Mouse (Mus musculus) heart, embryonic 16.5 days (tissue): ENCODE results near the gene Mylk3. TPM values are rescaled to one million over a fixed set of nuclear protein-coding genes. Genes with fewer than 3 reads are reported as not detected.
A peak's percentile ranks its signal among the peaks of the same experiment; 100 is the strongest.

Experiments
- ATAC-seq: fragments of 200-750 bp; cut with Nextera tagmentation; replicated peaks from 2 replicates; pipeline ENCODE4 v1.8.0; 2017; ENCODE audit warnings: moderate number of reproducible peaks; ENCODE audit not compliant: insufficient read depth, low FRiP score; ENCODE audit errors: extremely low read depth
- H3K27ac ChIP-seq: fragments of 300-500 bp; sonication (generic); 2 replicates; pipeline ENCODE4 v1.5.1; 2014; ENCODE audit warnings: mild to moderate bottlenecking, low read length, control low read depth, moderate library complexity
- H3K27me3 ChIP-seq: fragments of 300-500 bp; sonication (generic); 2 replicates; pipeline ENCODE4 v1.6.1; 2014; ENCODE audit warnings: low read length, mixed read lengths; ENCODE audit not compliant: control insufficient read depth, insufficient read depth
- H3K36me3 ChIP-seq: fragments of 300-500 bp; sonication (generic); 2 replicates; pipeline ENCODE4 v1.6.1; 2014; ENCODE audit not compliant: control insufficient read depth, insufficient read depth
- H3K4me1 ChIP-seq: fragments of 300-500 bp; sonication (generic); 2 replicates; pipeline ENCODE4 v1.6.1; 2014; ENCODE audit warnings: low read length, mixed read lengths; ENCODE audit not compliant: control insufficient read depth, insufficient read depth
- H3K4me2 ChIP-seq: fragments of 300-500 bp; sonication (generic); 2 replicates; pipeline ENCODE4 v1.6.1; 2014; ENCODE audit warnings: low read depth, mild to moderate bottlenecking, control low read depth, low read length
- H3K4me3 ChIP-seq: fragments of 300-500 bp; sonication (generic); 2 replicates; pipeline ENCODE4 v1.5.1; 2014; ENCODE audit warnings: mild to moderate bottlenecking, control low read depth, low read length
- H3K9ac ChIP-seq: fragments of 300-500 bp; sonication (generic); 2 replicates; pipeline ENCODE4 v1.6.1; 2014; ENCODE audit warnings: low read length, control low read depth
- H3K9me3 ChIP-seq: fragments of 300-500 bp; sonication (generic); replicated peaks from 2 replicates; pipeline ENCODE4 v1.6.1; 2016; ENCODE audit warnings: low read length; ENCODE audit not compliant: control insufficient read depth
- WGBS: fragments of 180-500 bp; shearing (Covaris S2); extraction: QIAGEN DNeasy Blood & Tissue Kit; methylation state at CpG from one replicate; pipeline ENCODE4 v1.1.7; 2014; 5-methylcytosine and 5-hydroxymethylcytosine counted together
- polyA plus RNA-seq: library from polyadenylated mRNA; unstranded; fragments of >200 nt; fragmentation: Nextera tagmentation; extraction: Ambion mirVana; gene quantifications from 2 replicates; pipeline ENCODE4 v1.2.1, GENCODE M21; 2015

The Mylk3 gene
- polyA plus RNA-seq, 1 experiment from 2014 or later: 278 TPM

DNA sequence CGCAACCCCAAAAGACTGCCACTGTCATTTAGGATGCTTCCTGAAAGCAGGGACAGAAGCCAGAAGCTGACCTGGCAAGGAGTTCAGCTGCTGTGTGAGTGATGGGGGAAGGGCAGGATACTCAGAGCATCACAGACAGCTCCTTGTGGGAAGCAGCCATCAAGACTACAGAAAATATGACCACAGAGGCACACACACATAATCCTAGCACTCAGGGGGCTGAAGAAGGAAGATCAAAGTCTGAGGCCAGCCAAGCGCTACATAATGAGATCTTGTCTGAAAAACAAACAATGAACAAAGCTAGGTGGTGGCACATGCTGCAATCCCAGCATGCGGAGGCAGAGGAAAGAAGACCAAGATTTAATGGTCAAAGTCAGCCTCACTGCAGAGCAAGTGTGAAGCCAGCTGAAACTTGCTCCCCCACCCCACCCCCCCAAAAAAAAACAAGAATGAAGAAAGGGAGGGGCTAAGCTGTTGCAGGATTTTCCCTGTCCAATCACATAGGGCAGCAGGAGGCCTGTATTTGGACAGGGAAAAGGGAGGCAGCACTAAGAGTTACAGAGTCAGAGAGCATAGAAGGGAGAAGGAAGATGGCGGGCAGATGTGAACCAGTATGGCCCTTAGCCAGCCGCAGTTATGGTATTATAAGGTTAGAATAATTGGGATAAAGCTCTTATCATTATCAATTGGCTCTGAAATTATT, 46.1 kb downstream of the Mylk3 start:
- Histone ChIP-seq H3K4me2 (no peak overlapping the region), H3K27me3 (no peaks in the 10 kb centered on the region), H3K36me3 (peaks cover 18% of the 10 kb centered on the region), H3K27ac (no peak overlapping the region), H3K4me3 (no peak overlapping the region), H3K9ac (no peak overlapping the region), H3K4me1 (no peaks in the 10 kb centered on the region), H3K9me3 (no peaks in the 10 kb centered on the region)
- WGBS: 80% methylated on average over 5 of the region's 5 CpGs
- ATAC-seq: no peak

- H3K36me3 ChIP-seq: peaks cover 18% of the 10 kb centered on the region
- ATAC-seq: no peak
- H3K4me2 ChIP-seq: no peak overlapping the region
- no peak overlapping the region for H3K9ac ChIP-seq
- H3K9me3 ChIP-seq: no peaks in the 10 kb centered on the region
- no peaks in the 10 kb centered on the region for H3K27me3 ChIP-seq
- WGBS: 60% methylated on average over 4 of the region's 4 CpGs
- H3K27ac ChIP-seq: no peak overlapping the region
- no peaks in the 10 kb centered on the region for H3K4me1 ChIP-seq
- H3K4me3 ChIP-seq: no peak overlapping the region
Observed at GRCm38 (mm10) chr8:85337681-85338080, 48.5 kb downstream of the Mylk3 start.

DNA sequence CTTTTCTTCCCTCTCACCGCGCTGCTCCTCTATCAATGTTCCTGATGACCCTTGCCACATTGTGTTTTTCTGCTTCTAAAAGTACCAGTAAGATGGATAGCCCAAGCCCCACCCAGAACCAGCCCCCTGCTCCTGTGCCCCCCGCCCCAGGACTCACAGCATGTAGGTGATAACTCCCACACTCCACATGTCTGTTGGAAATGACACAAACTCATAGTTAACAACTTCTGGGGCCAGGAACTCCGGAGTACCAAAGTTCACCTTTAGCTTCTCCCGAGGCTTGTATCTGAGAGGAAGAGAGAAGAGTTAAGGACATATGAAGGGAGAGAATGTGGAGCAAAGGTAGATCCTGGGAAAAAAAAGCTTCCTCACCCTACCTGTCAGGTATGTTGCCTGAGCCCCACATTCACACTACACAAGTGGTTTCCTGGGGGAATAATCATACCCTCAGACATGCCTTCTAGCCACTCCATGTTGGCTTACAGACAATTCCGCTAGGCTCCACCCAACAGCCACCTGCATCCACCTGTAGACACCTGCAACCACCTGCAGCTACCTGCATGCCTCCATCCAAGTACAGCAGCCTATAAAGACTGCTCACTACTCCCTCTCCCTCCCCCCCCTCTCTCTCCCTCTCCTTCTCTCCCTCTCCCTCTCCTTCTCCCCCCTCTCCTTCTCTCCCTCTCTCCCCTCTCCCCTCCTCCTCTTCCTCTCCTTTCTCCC, 49.8 kb downstream of the Mylk3 start:
- Histone ChIP-seq H3K9ac (no peak overlapping the region), H3K9me3 (no peaks in the 10 kb centered on the region), H3K4me2 (no peak overlapping the region), H3K27me3 (no peaks in the 10 kb centered on the region), H3K4me1 (no peaks in the 10 kb centered on the region), H3K4me3 (no peak overlapping the region), H3K27ac (no peak overlapping the region), H3K36me3 (peaks cover 21% of the 10 kb centered on the region)
- ATAC-seq: no peak
- WGBS: 85% methylated on average over 6 of the region's 6 CpGs

GRCm38 (mm10) chr8:85335105-85335504, 51.0 kb downstream of the Mylk3 start:
- Histone ChIP-seq H3K27ac (no peak overlapping the region), H3K4me3 (no peak overlapping the region), H3K9me3 (no peaks in the 10 kb centered on the region), H3K36me3 (peaks cover 27% of the 10 kb centered on the region), H3K27me3 (no peaks in the 10 kb centered on the region), H3K4me2 (no peak overlapping the region), H3K9ac (no peak overlapping the region), H3K4me1 (no peaks in the 10 kb centered on the region)
- no peak for ATAC-seq

DNA sequence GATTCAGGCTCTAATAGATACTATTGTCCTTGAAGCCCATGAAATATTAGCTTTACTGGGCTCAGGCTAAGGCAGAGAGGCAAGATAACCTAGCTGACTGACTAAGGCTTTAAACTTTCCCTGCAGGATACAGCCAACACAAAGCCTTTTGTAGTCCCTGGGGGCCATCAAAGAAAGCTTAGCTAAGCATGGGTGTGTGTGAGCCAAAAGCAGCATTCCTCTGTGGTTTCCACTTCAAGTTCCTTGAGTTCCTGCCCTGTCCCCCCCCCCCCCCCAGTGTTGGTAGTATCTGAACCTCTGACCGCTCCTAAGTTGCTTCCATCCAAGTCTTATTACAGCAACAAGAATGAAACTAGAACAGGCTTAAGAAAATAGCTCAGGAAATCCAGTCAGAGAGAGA, 56.6 kb downstream of the Mylk3 start:
- H3K4me3 ChIP-seq: no peak overlapping the region
- no peak overlapping the region for H3K9ac ChIP-seq
- peaks cover 44% of the 10 kb centered on the region for H3K36me3 ChIP-seq
- WGBS: 63% methylated on average over 1 of the region's 1 CpGs
- H3K9me3 ChIP-seq: no peaks in the 10 kb centered on the region
- H3K27ac ChIP-seq: no peak overlapping the region
- no peaks in the 10 kb centered on the region for H3K4me1 ChIP-seq
- H3K4me2 ChIP-seq: no peak overlapping the region
- ATAC-seq: no peak
- H3K27me3 ChIP-seq: no peaks in the 10 kb centered on the region

DNA sequence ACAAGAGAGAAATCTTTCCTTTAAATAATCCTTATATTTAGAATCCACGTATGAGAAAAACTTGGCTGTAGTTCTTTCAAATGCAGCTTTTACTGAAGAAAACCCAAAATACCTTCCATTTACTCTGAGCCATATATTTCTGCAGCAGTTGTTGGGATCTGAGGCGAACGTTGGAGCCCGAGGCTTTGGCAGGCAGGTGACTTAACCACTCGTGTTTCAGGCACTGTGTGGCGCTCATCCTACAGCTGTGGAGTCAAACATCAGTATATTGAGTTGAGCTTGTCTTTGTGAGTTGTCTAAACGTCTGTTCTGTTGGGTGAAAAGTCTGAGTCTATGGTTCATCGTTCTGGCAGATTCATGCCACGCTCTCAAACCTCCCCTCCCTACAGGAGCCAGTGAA, 59.1 kb downstream of the Mylk3 start:
- Histone ChIP-seq H3K9me3 (no peaks in the 10 kb centered on the region), H3K36me3 (peaks cover 47% of the 10 kb centered on the region), H3K4me1 (no peaks in the 10 kb centered on the region), H3K4me2 (no peak overlapping the region), H3K4me3 (no peak overlapping the region), H3K27ac (no peak overlapping the region), H3K9ac (no peak overlapping the region), H3K27me3 (no peaks in the 10 kb centered on the region)
- no peak for ATAC-seq
- 77% methylated on average over 9 of the region's 9 CpGs for WGBS

DNA sequence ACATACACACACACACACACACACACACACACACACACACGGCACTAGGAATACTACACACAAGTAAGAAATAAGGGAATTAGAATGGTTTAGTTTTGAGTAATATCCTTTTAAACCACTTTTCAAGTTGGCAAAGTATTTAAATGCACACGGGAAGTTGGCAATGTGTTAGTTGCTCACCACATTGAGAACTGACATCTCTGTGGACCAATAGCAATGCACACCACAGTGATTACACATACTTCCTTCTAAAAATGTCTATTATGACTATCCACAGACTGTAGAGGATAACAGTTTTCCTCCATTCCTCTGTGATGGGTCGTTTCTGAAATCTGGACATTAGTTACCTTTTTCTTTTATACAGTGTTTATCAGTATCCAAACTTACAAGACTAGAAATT, 63.1 kb downstream of the Mylk3 start:
- ATAC-seq: no peak
- Histone ChIP-seq H3K4me1 (peaks cover 3% of the 10 kb centered on the region; the same call in 1 of the 2 replicates), H3K9me3 (peaks cover 6% of the 10 kb centered on the region; the same call in 1 of the 2 replicates), H3K4me2 (no peak overlapping the region), H3K4me3 (no peak overlapping the region), H3K27me3 (no peaks in the 10 kb centered on the region), H3K36me3 (peaks cover 33% of the 10 kb centered on the region), H3K9ac (no peak overlapping the region), H3K27ac (no peak overlapping the region)
- 76% methylated on average over 3 of the region's 3 CpGs for WGBS

- peaks cover 32% of the 10 kb centered on the region for H3K36me3 ChIP-seq
- no peak for ATAC-seq
- no peak overlapping the region for H3K4me2 ChIP-seq
- no peak overlapping the region for H3K4me3 ChIP-seq
- peaks cover 6% of the 10 kb centered on the region; the same call in 1 of the 2 replicates for H3K9me3 ChIP-seq
- H3K27me3 ChIP-seq: no peaks in the 10 kb centered on the region
- no peak overlapping the region for H3K9ac ChIP-seq
- no peak overlapping the region for H3K27ac ChIP-seq
- WGBS: 85% methylated on average over 15 of the region's 15 CpGs
- peaks cover 3% of the 10 kb centered on the region; the same call in 1 of the 2 replicates for H3K4me1 ChIP-seq
Observed at GRCm38 (mm10) chr8:85321981-85322380, 64.2 kb downstream of the Mylk3 start.

DNA sequence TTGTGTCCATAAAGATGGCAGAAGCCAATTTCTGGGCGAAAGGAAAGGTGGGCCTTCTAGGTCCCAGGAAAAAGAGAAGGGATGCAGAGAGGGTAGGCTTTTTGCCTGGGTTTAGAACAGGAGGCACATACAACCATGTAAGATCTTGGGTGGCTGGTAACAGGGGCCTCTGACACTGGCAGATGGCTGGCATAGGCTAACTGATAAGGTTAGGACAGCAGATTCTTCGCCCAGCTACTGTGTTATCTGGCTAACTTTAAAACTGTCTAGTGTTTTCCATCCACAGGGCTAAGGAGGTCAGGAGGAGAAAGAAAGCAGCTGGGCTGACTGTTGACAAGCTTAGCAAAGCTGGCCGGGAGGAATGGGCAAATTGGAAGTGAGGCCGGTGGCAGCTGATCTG, 67.6 kb downstream of the Mylk3 start:
- Histone ChIP-seq H3K4me2 (no peak overlapping the region), H3K9me3 (peaks cover 6% of the 10 kb centered on the region; the same call in 1 of the 2 replicates), H3K9ac (no peak overlapping the region), H3K36me3 (peaks cover 8% of the 10 kb centered on the region; the same call in 1 of the 2 replicates), H3K4me3 (no peak overlapping the region), H3K27ac (0 out of 2 replicates have a peak overlapping the region, but pooled peaks have one; percentile 4), H3K4me1 (peaks cover 3% of the 10 kb centered on the region; the same call in 1 of the 2 replicates), H3K27me3 (no peaks in the 10 kb centered on the region)
- 52% methylated on average over 4 of the region's 4 CpGs for WGBS
- no peak for ATAC-seq
